Mouse (Mus musculus) neural tube, embryonic 12.5 days (tissue): Measurements from ENCODE around the gene Rapgef4. TPM values are rescaled to one million over a fixed set of nuclear protein-coding genes. Genes with fewer than 3 reads are reported as not detected.
A peak's percentile ranks its signal among the peaks of the same experiment; 100 is the strongest.

Source experiments
- ATAC-seq: fragments of 200-750 bp; cut with Nextera tagmentation; 2 replicates; pipeline ENCODE4 v1.8.0; 2017; ENCODE audit warnings: low read depth, mild to moderate bottlenecking, moderate TSS enrichment, moderate library complexity; ENCODE audit not compliant: low FRiP score
- H3K27ac ChIP-seq: fragments of 300-500 bp; sonication (generic); 2 replicates; pipeline ENCODE4 v1.5.1; 2016
- H3K27me3 ChIP-seq: fragments of 300-500 bp; sonication (generic); replicated peaks from 2 replicates; pipeline ENCODE4 v1.6.1; 2016; ENCODE audit warnings: mild to moderate bottlenecking
- H3K36me3 ChIP-seq: fragments of 300-500 bp; sonication (generic); 2 replicates; pipeline ENCODE4 v1.6.1; 2016; ENCODE audit warnings: mild to moderate bottlenecking
- H3K4me1 ChIP-seq: fragments of 300-500 bp; sonication (generic); 2 replicates; pipeline ENCODE4 v1.6.1; 2016
- H3K4me2 ChIP-seq: fragments of 300-500 bp; sonication (generic); replicated peaks from 2 replicates; pipeline ENCODE4 v1.6.1; 2016; ENCODE audit warnings: mild to moderate bottlenecking
- H3K4me3 ChIP-seq: fragments of 300-500 bp; sonication (generic); 2 replicates; pipeline ENCODE4 v1.5.1; 2016
- H3K9ac ChIP-seq: fragments of 300-500 bp; sonication (generic); 2 replicates; pipeline ENCODE4 v1.6.1; 2016; ENCODE audit warnings: mild to moderate bottlenecking
- H3K9me3 ChIP-seq: fragments of 300-500 bp; sonication (generic); 2 replicates; pipeline ENCODE4 v1.6.1; 2016; ENCODE audit warnings: mild to moderate bottlenecking
- WGBS: fragments of 180-500 bp; shearing (Covaris S2); methylation state at CpG from one replicate; pipeline ENCODE4 v1.1.7; 2016; 5-methylcytosine and 5-hydroxymethylcytosine counted together
- polyA plus RNA-seq: library from polyadenylated mRNA; unstranded; fragments of >200 nt; fragmentation: Nextera tagmentation; extraction: Ambion mirVana; gene quantifications from 2 replicates; pipeline ENCODE4 v1.2.1, GENCODE M21; 2016

Rapgef4 gene
- polyA plus RNA-seq, 1 experiment from 2014 or later, result 24.0 TPM

DNA sequence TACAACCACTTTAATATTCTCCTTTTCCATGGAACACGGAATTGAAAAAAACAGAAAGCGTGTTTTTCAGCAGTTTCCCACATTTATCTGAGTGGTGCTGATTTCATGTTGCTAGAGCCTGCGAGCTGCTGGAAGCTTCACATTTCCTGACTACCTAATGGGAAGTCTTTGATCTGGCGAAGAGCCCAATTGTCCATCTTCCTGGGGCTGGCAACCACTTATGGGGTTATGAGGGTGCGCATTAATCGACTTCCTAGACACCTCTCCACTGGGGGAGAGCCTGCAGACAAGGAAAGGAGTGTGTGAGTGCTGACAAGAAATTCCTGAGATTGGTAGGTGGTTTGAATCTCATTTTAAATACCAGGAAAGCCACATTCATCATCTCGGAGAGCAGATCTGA is 135.1 kb downstream of the Rapgef4 start:
- Histone ChIP-seq H3K27ac (no peak overlapping the region), H3K4me3 (no peak overlapping the region), H3K4me1 (peaks cover 10% of the 10 kb centered on the region; the same call in 1 of the 2 replicates), H3K9ac (no peak overlapping the region), H3K27me3 (no peaks in the 10 kb centered on the region), H3K9me3 (no peaks in the 10 kb centered on the region), H3K36me3 (no peaks in the 10 kb centered on the region), H3K4me2 (no peak overlapping the region)
- WGBS, result 69% methylated on average over 7 of the region's 7 CpGs
- ATAC-seq, result no peak

DNA sequence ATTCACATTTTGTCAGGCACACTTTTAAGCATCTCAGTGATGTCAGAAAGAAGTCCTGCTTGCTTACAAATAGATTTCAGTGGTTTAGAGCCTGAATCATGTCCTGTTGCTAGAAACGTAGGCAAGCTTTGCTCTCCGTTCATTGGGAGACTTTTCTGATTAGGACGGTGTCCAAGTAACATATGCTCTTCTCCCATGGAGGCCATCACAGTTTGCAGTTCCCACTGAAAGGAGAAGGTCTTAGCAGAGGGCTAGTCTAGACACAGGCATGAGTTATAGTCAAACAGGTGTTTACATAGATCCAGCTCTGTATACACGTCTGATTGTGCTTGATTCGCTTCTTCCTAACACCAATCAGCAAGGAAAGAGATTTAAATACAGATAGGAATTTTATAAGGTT is 135.7 kb downstream of the Rapgef4 start:
- Histone ChIP-seq H3K9me3 (no peaks in the 10 kb centered on the region), H3K27ac (no peak overlapping the region), H3K4me1 (peaks cover 12% of the 10 kb centered on the region), H3K36me3 (no peaks in the 10 kb centered on the region), H3K4me3 (no peak overlapping the region), H3K27me3 (no peaks in the 10 kb centered on the region), H3K4me2 (no peak overlapping the region), H3K9ac (no peak overlapping the region)
- WGBS, result 75% methylated on average over 5 of the region's 5 CpGs
- no peak for ATAC-seq

DNA sequence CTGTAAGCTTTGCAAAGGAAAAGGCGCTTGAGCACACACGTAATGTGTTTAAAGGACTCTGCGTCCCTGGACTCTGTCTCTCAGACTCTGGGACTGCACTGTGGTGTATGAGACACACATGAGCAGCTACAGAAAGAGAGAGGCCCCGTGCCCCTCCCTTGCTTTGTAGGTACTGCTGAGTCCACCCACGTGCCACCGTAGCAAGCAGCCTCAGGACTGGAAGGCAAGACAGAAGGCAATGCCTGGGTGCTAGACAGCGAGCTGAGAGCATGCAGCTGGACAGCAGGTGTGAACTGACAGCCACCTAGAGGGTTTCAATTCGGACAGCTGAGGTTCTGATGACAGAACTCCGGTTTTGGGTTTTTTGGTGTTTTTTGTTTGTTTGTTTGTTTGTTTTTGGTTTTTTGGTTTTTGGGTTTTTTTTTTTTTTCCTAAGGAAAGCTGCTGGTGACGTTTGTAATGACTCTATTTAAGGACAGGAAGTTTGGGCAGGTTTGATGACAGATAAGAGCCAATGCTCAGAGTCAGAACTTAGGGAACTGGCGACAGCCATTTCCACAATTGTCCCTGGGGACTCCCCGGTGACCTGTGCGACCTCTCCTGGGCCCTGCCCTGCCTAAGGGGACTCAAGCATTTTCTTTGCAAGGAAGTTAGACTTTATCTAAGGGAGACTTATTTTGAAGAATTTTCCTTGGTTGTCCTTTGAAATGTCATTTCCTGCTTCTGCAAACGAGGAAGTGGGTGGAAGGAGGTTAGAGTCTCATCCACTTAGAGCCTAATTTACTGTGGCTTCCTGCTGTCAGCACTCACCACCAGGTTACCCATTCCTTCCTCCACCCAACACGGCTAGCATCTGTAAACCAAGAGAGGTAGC is 136.3 kb downstream of the Rapgef4 start:
- WGBS, result 52% methylated on average over 15 of the region's 15 CpGs
- no peak for ATAC-seq

GRCm38 (mm10) chr2:72120211-72120610 is 139.2 kb downstream of the Rapgef4 start:
- H3K4me1 ChIP-seq, result peaks cover 28% of the 10 kb centered on the region
- no peak for ATAC-seq
- 74% methylated on average over 6 of the region's 6 CpGs for WGBS
- no peak overlapping the region for H3K9ac ChIP-seq
- no peaks in the 10 kb centered on the region for H3K27me3 ChIP-seq
- no peak overlapping the region for H3K27ac ChIP-seq
- H3K4me3 ChIP-seq, result no peak overlapping the region
- no peak overlapping the region for H3K4me2 ChIP-seq
- H3K9me3 ChIP-seq, result no peaks in the 10 kb centered on the region
- no peaks in the 10 kb centered on the region for H3K36me3 ChIP-seq

More for the DNA sequence above, 136.3 kb downstream of the Rapgef4 start:
- no peak overlapping the region for H3K9ac ChIP-seq
- H3K36me3 ChIP-seq, result no peaks in the 10 kb centered on the region
- H3K9me3 ChIP-seq, result no peaks in the 10 kb centered on the region
- peaks cover 15% of the 10 kb centered on the region for H3K4me1 ChIP-seq
- H3K4me2 ChIP-seq, result no peak overlapping the region
- no peak overlapping the region for H3K4me3 ChIP-seq
- no peak overlapping the region for H3K27ac ChIP-seq
- H3K27me3 ChIP-seq, result no peaks in the 10 kb centered on the region

GRCm38 (mm10) chr2:72122410-72123223 is 141.6 kb downstream of the Rapgef4 start:
- H3K9me3 ChIP-seq, result no peaks in the 10 kb centered on the region
- WGBS, result 44% methylated on average over 14 of the region's 14 CpGs
- peaks cover 21% of the 10 kb centered on the region for H3K4me1 ChIP-seq
- peak; percentile 73 for ATAC-seq
- peak overlapping the region; percentile 64; the same call in 1 of the 2 replicates for H3K27ac ChIP-seq
- no peak overlapping the region for H3K9ac ChIP-seq
- peak overlapping the region; percentile 35; the same call in 1 of the 2 replicates for H3K4me2 ChIP-seq
- H3K4me3 ChIP-seq, result no peak overlapping the region
- H3K27me3 ChIP-seq, result no peaks in the 10 kb centered on the region
- H3K36me3 ChIP-seq, result no peaks in the 10 kb centered on the region

GRCm38 (mm10) chr2:72123851-72124250 is 142.8 kb downstream of the Rapgef4 start:
- Histone ChIP-seq H3K36me3 (no peaks in the 10 kb centered on the region), H3K27me3 (no peaks in the 10 kb centered on the region), H3K4me3 (no peak overlapping the region), H3K4me2 (no peak overlapping the region), H3K9ac (no peak overlapping the region), H3K27ac (no peak overlapping the region), H3K4me1 (peaks cover 21% of the 10 kb centered on the region), H3K9me3 (no peaks in the 10 kb centered on the region)
- 74% methylated on average over 5 of the region's 5 CpGs for WGBS
- no peak for ATAC-seq

DNA sequence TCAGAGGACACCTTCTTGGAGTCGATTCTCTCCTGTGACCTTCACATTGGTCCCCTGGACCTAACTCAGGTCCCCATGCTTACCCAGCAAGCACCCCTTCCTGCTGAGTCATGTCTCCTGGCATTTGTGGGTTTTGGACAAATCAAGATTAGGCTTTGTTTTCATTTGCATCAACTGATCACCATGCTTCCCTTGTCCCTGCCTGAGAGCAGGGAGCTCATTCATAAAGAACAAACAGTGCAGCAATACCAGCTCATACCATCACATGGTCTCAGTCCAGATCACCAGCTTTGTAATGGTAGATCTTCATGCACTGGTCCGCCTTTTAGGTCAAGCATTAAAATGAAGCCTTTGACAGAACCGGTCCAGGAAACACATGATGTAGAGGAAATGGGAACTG is 144.7 kb downstream of the Rapgef4 start:
- ATAC-seq, result no peak
- Histone ChIP-seq H3K4me3 (no peak overlapping the region), H3K27ac (no peak overlapping the region), H3K4me1 (peaks cover 21% of the 10 kb centered on the region), H3K9me3 (no peaks in the 10 kb centered on the region), H3K9ac (no peak overlapping the region), H3K36me3 (no peaks in the 10 kb centered on the region), H3K4me2 (no peak overlapping the region), H3K27me3 (no peaks in the 10 kb centered on the region)
- WGBS, result 83% methylated on average over 3 of the region's 3 CpGs

- 88% methylated on average over 2 of the region's 2 CpGs for WGBS
These were observed 145.4 kb downstream of the Rapgef4 start for GRCm38 (mm10) chr2:72126411-72126810.

GRCm38 (mm10) chr2:72129612-72130311 is 148.7 kb downstream of the Rapgef4 start:
- H3K36me3 ChIP-seq, result no peaks in the 10 kb centered on the region
- no peak overlapping the region for H3K4me2 ChIP-seq
- no peaks in the 10 kb centered on the region for H3K4me1 ChIP-seq
- no peaks in the 10 kb centered on the region for H3K9me3 ChIP-seq
- H3K27me3 ChIP-seq, result no peaks in the 10 kb centered on the region
- H3K9ac ChIP-seq, result no peak overlapping the region
- WGBS, result 88% methylated on average over 8 of the region's 8 CpGs
- no peak overlapping the region for H3K4me3 ChIP-seq
- H3K27ac ChIP-seq, result no peak overlapping the region
- no peak for ATAC-seq

More at GRCm38 (mm10) chr2:72126411-72126810, 145.4 kb downstream of the Rapgef4 start:
- Histone ChIP-seq H3K27me3 (no peaks in the 10 kb centered on the region), H3K27ac (no peak overlapping the region), H3K4me1 (peaks cover 21% of the 10 kb centered on the region), H3K4me2 (no peak overlapping the region), H3K4me3 (no peak overlapping the region), H3K9me3 (no peaks in the 10 kb centered on the region), H3K36me3 (no peaks in the 10 kb centered on the region), H3K9ac (no peak overlapping the region)
- ATAC-seq, result no peak

DNA sequence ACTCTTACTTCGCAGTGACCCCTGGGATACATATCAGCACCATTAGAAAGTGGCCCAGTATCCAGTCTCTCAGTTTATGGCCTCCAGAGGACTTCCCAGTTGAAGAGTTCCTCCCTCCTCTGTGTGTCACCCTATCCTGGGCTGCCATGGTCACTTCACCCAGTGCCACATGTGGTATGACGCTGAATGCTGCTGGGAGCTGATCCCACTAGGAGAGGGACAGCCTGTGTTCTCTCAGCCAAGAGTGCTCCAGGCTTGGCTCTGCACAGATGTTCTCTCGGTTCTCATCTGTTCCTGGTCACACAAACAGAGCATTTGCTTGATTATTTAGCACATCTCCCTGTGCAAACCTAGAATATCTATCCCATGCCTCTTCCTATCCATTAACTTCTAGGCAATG is 151.2 kb downstream of the Rapgef4 start:
- Histone ChIP-seq H3K9ac (no peak overlapping the region), H3K9me3 (no peaks in the 10 kb centered on the region), H3K27ac (no peak overlapping the region), H3K4me1 (0 out of 2 replicates have a peak, but pooled peaks cover 14% of the 10 kb centered on the region), H3K27me3 (no peaks in the 10 kb centered on the region), H3K4me3 (no peak overlapping the region), H3K4me2 (no peak overlapping the region), H3K36me3 (no peaks in the 10 kb centered on the region)
- WGBS, result 95% methylated on average over 3 of the region's 3 CpGs
- no peak for ATAC-seq

DNA sequence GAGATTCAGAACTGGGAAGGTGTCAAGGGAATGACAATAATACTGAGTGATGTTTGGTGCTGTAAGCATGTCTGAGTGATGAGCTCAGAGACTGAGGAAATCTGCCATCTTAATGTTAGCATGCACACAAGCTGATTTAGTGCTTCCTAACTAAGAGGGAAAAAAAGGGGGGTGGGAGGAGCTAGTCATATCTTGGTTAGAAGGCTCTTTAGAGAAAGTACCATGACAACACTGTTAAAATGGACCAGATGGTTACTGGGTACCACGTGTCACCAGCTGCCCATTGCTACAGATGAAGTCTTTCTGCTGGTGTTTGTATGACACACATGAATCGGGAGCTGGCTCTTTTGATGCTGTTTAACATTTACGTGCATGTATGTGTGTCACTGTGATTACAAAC is 155.0 kb downstream of the Rapgef4 start:
- H3K4me1 ChIP-seq, result peaks cover 23% of the 10 kb centered on the region
- H3K27ac ChIP-seq, result no peak overlapping the region
- no peak for ATAC-seq
- WGBS, result 67% methylated on average over 3 of the region's 3 CpGs
- H3K36me3 ChIP-seq, result no peaks in the 10 kb centered on the region
- no peaks in the 10 kb centered on the region for H3K27me3 ChIP-seq
- no peak overlapping the region for H3K4me3 ChIP-seq
- no peak overlapping the region for H3K9ac ChIP-seq
- no peaks in the 10 kb centered on the region for H3K9me3 ChIP-seq
- no peak overlapping the region for H3K4me2 ChIP-seq
